Mouse (Mus musculus): ENCODE results near the gene E130308A19Rik. TPM values are rescaled to one million over a fixed set of nuclear protein-coding genes. Genes with fewer than 3 reads are reported as not detected.

Gene E130308A19Rik
- polyA plus RNA-seq, 1 experiment from 2014 or later, result 16.4 TPM

DNA sequence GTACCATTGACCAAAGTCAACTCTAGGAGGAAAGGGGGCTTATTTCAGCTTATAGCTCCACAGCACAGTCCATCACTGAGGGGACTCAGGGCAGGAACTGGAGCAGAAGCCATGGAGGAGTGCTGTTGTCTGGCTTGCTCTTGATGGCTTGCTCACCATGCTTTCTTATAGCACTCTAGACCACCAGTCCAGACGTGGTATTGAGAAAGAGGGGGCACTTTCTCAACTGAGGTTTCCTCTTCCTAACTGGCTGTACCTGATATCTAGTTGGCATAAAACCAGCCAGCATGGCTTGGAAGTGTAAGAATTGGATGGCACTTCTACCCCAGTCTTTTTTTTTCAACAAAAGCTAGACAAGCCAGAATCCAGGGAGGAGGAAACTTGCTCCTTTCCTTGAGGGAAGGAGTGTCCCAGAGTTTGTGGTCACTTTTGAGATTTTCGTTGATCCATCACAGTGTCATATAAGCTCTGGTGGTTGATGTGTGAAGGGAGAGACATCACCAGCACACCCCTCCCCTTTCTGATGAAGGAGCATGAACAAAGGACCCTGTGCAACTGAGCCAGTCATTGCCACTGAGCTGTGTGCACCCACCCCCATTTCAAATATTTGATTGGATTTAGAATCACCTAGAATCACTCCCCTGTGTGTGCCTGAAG is 38.7 kb upstream of the E130308A19Rik start:
- Histone ChIP-seq H3K36me3 (ENCODE audit: insufficient read depth, low read length) (no peaks in the 10 kb centered on the region), H3K27me3 (replicated peaks; ENCODE audit: insufficient read depth, low read length) (no peaks in the 10 kb centered on the region), H3K4me1 (ENCODE audit: insufficient read depth, low read depth, low read length) (no peaks in the 10 kb centered on the region), H3K27ac (ENCODE audit: low read length) (no peak overlapping the region), H3K9ac (replicated peaks; ENCODE audit: low read depth) (no peak overlapping the region), H3K9me3 (ENCODE audit: low read length) (no peaks in the 10 kb centered on the region), H3K4me2 (replicated peaks; ENCODE audit: low read depth, low read length) (no peak overlapping the region), H3K4me3 (ENCODE audit: low read depth, low read length) (no peak overlapping the region)
- TF ChIP-seq CTCF (IDR thresholded peaks at IDR 0.05), result no peak
- no peak for TF ChIP-seq EP300 (IDR thresholded peaks at IDR 0.05)
- DNase-seq (ENCODE audit: low spot score), result no peak
- 54% methylated on average over 2 of the region's 2 CpGs for WGBS
- ATAC-seq, result no peak

DNA sequence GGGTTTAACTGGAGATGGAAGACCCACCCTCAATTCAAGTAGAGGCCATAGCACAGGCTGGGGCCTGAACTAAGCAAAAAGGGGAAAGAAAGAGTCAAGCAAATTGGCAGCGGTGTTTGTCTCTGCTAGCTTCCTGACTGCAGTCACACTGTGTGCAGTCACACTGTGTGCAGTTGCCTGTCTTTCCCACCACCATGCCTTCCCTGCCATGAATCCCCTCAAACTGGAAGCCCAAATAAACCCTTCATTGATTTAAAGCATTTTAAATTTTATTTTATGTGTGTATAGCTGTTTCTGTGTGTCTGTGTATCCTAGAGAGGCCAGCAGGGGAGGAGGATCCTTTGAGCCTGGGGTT is 38.2 kb upstream of the E130308A19Rik start:
- ATAC-seq (no peak), DNase-seq (ENCODE audit: low spot score) (no peak)
- TF ChIP-seq CTCF (IDR thresholded peaks at IDR 0.05) (no peak), EP300 (IDR thresholded peaks at IDR 0.05) (no peak)

GRCm38 (mm10) chr4:59594614-59595013 is 31.4 kb upstream of the E130308A19Rik start:
- no peaks in the 10 kb centered on the region for H3K9me3 ChIP-seq (ENCODE audit: low read length)
- DNase-seq (ENCODE audit: low spot score) (no peak), ATAC-seq (no peak)
- no peak overlapping the region for H3K9ac ChIP-seq (replicated peaks; ENCODE audit: low read depth)
- no peak for TF ChIP-seq CTCF (IDR thresholded peaks at IDR 0.05)
- TF ChIP-seq EP300 (IDR thresholded peaks at IDR 0.05), result no peak
- no peak overlapping the region for H3K27ac ChIP-seq (ENCODE audit: low read length)
- no peaks in the 10 kb centered on the region for H3K27me3 ChIP-seq (replicated peaks; ENCODE audit: insufficient read depth, low read length)
- no peaks in the 10 kb centered on the region for H3K36me3 ChIP-seq (ENCODE audit: insufficient read depth, low read length)
- H3K4me1 ChIP-seq (ENCODE audit: insufficient read depth, low read depth, low read length), result no peaks in the 10 kb centered on the region
- no peak overlapping the region for H3K4me2 ChIP-seq (replicated peaks; ENCODE audit: low read depth, low read length)
- H3K4me3 ChIP-seq (ENCODE audit: low read depth, low read length), result no peak overlapping the region
- 70% methylated on average over 2 of the region's 2 CpGs for WGBS

More for the DNA sequence above, 38.2 kb upstream of the E130308A19Rik start:
- Histone ChIP-seq H3K36me3 (ENCODE audit: insufficient read depth, low read length) (no peaks in the 10 kb centered on the region), H3K4me2 (replicated peaks; ENCODE audit: low read depth, low read length) (no peak overlapping the region), H3K4me3 (ENCODE audit: low read depth, low read length) (no peak overlapping the region), H3K9me3 (ENCODE audit: low read length) (no peaks in the 10 kb centered on the region), H3K27me3 (replicated peaks; ENCODE audit: insufficient read depth, low read length) (no peaks in the 10 kb centered on the region), H3K27ac (ENCODE audit: low read length) (no peak overlapping the region), H3K4me1 (ENCODE audit: insufficient read depth, low read depth, low read length) (no peaks in the 10 kb centered on the region), H3K9ac (replicated peaks; ENCODE audit: low read depth) (no peak overlapping the region)
- 100% methylated on average over 1 of the region's 1 CpGs for WGBS

DNA sequence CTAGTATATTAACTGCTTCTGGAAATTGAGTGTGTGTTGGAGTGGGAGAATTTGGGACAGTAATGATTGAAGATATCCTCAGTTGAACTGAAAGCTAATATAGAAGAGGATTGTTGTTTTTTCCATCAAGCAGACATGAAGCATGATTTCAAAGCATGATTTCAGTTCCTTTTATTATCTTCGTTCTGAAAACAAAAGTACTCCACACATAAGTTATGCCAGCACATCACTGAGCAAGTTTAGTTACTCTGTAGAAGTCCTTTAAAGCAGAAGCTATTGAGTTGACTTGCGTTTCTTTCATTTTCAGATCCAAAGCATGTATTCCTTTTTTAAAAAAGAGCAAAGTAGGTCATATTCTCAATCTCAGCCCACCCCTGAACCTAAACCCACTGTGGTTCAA is 29.5 kb upstream of the E130308A19Rik start:
- ATAC-seq (no peak), DNase-seq (ENCODE audit: low spot score) (no peak)
- Histone ChIP-seq H3K36me3 (ENCODE audit: insufficient read depth, low read length) (no peaks in the 10 kb centered on the region), H3K4me2 (replicated peaks; ENCODE audit: low read depth, low read length) (no peak overlapping the region), H3K4me3 (ENCODE audit: low read depth, low read length) (no peak overlapping the region), H3K9me3 (ENCODE audit: low read length) (no peaks in the 10 kb centered on the region), H3K27me3 (replicated peaks; ENCODE audit: insufficient read depth, low read length) (no peaks in the 10 kb centered on the region), H3K9ac (replicated peaks; ENCODE audit: low read depth) (no peak overlapping the region), H3K4me1 (ENCODE audit: insufficient read depth, low read depth, low read length) (no peaks in the 10 kb centered on the region), H3K27ac (ENCODE audit: low read length) (no peak overlapping the region)
- TF ChIP-seq CTCF (IDR thresholded peaks at IDR 0.05), result no peak
- no peak for TF ChIP-seq EP300 (IDR thresholded peaks at IDR 0.05)
- 79% methylated on average over 2 of the region's 2 CpGs for WGBS

DNA sequence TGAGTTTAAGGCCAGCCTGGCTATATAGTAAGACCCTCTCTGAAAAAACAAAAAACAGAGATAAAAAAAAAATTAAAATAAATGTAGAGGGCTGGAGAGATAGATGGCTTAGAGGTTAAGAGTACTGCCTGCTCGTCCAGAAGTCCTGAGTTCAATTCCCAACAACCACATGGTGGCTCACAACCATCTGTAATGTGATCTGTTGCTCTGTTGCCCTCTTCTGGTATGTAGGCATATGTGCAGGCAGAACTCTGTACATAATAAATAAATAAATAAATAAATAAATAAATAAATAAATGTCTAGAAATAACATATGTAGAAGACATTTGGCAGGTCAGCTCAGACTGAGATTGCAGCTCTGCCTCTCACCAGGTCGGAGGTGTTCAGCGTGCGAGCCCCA is 23.3 kb upstream of the E130308A19Rik start:
- Histone ChIP-seq H3K27me3 (replicated peaks; ENCODE audit: insufficient read depth, low read length) (no peaks in the 10 kb centered on the region), H3K9ac (replicated peaks; ENCODE audit: low read depth) (no peak overlapping the region), H3K4me2 (replicated peaks; ENCODE audit: low read depth, low read length) (no peak overlapping the region), H3K4me1 (ENCODE audit: insufficient read depth, low read depth, low read length) (no peaks in the 10 kb centered on the region), H3K4me3 (ENCODE audit: low read depth, low read length) (no peak overlapping the region), H3K9me3 (ENCODE audit: low read length) (no peaks in the 10 kb centered on the region), H3K27ac (ENCODE audit: low read length) (no peak overlapping the region), H3K36me3 (ENCODE audit: insufficient read depth, low read length) (no peaks in the 10 kb centered on the region; the same call in 1 of the 2 replicates)
- DNase-seq (ENCODE audit: low spot score), result peak; percentile 17
- WGBS, result 88% methylated on average over 4 of the region's 4 CpGs
- TF ChIP-seq CTCF (IDR thresholded peaks at IDR 0.05) (peak; percentile 44), EP300 (IDR thresholded peaks at IDR 0.05) (no peak)
- no peak for ATAC-seq

GRCm38 (mm10) chr4:59604892-59605291 is 21.1 kb upstream of the E130308A19Rik start:
- no peak for DNase-seq (ENCODE audit: low spot score)

DNA sequence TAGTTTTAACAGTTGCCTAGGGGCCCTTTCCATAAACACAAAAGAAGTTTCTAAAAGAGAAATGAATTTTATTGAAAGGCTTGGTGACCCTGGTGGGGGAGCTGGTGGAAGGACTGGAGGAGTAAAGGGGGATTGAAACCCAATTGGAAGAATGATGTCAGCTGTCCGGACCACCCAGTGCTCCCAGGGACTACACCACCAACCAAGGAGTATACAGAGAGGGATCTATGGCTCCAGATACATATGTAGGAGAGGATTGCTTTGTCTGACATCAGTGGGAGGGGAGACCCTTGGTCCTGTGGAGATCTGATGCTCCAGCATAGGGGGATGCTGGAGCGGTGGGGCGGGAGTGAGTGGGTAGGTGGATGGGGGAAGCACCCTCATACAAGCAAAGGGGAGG is 20.5 kb upstream of the E130308A19Rik start:
- Histone ChIP-seq H3K4me3 (ENCODE audit: low read depth, low read length) (no peak overlapping the region), H3K9ac (replicated peaks; ENCODE audit: low read depth) (no peak overlapping the region), H3K27me3 (replicated peaks; ENCODE audit: insufficient read depth, low read length) (no peaks in the 10 kb centered on the region), H3K4me1 (ENCODE audit: insufficient read depth, low read depth, low read length) (no peaks in the 10 kb centered on the region), H3K9me3 (ENCODE audit: low read length) (no peaks in the 10 kb centered on the region), H3K27ac (ENCODE audit: low read length) (no peak overlapping the region), H3K36me3 (ENCODE audit: insufficient read depth, low read length) (no peaks in the 10 kb centered on the region; the same call in 1 of the 2 replicates), H3K4me2 (replicated peaks; ENCODE audit: low read depth, low read length) (no peak overlapping the region)
- no peak for ATAC-seq
- TF ChIP-seq EP300 (IDR thresholded peaks at IDR 0.05) (no peak), CTCF (IDR thresholded peaks at IDR 0.05) (no peak)
- no peak for DNase-seq (ENCODE audit: low spot score)
- 97% methylated on average over 3 of the region's 3 CpGs for WGBS

More at GRCm38 (mm10) chr4:59604892-59605291, 21.1 kb upstream of the E130308A19Rik start:
- WGBS, result 68% methylated on average over 3 of the region's 3 CpGs
- ATAC-seq, result no peak
- H3K27me3 ChIP-seq (replicated peaks; ENCODE audit: insufficient read depth, low read length), result no peaks in the 10 kb centered on the region
- no peak overlapping the region for H3K9ac ChIP-seq (replicated peaks; ENCODE audit: low read depth)
- no peaks in the 10 kb centered on the region for H3K4me1 ChIP-seq (ENCODE audit: insufficient read depth, low read depth, low read length)
- H3K9me3 ChIP-seq (ENCODE audit: low read length), result no peaks in the 10 kb centered on the region
- no peak overlapping the region for H3K27ac ChIP-seq (ENCODE audit: low read length)
- H3K4me2 ChIP-seq (replicated peaks; ENCODE audit: low read depth, low read length), result no peak overlapping the region
- TF ChIP-seq EP300 (IDR thresholded peaks at IDR 0.05), result no peak
- no peaks in the 10 kb centered on the region; the same call in 1 of the 2 replicates for H3K36me3 ChIP-seq (ENCODE audit: insufficient read depth, low read length)
- no peak overlapping the region for H3K4me3 ChIP-seq (ENCODE audit: low read depth, low read length)
